Mouse (Mus musculus): ENCODE data around the gene Rgs14.

GRCm38 (mm10) chr13:55430566-55430965 lies 61.0 kb downstream of the Rgs14 start:
- TF ChIP-seq CTCF (IDR thresholded peaks at IDR 0.05; ENCODE audit: control insufficient read depth, insufficient read depth, insufficient replicate concordance, low read depth, low read length) = no peak
- no peak for TF ChIP-seq POLR2A (IDR thresholded peaks at IDR 0.05; ENCODE audit: control insufficient read depth, low read depth, low read length)
